Mouse (Mus musculus) stomach, postnatal 0 days (tissue): Measurements from ENCODE around the gene Myo3b. TPM values are rescaled to one million over a fixed set of nuclear protein-coding genes. Genes with fewer than 3 reads are reported as not detected.

ENCODE experiments used
- ATAC-seq: fragments of 200-750 bp; cut with Nextera tagmentation; 2 replicates; pipeline ENCODE4 v1.8.0; 2017; ENCODE audit not compliant: low FRiP score, low TSS enrichment
- DNase-seq: peaks from one replicate; pipeline ENCODE4 v3.0.0-alpha.2; 2016; ENCODE audit warnings: low spot score
- H3K27ac ChIP-seq: fragments of 300-500 bp; sonication (generic); replicated peaks from 2 replicates; pipeline ENCODE4 v1.5.1; 2014; ENCODE audit warnings: mild to moderate bottlenecking, control low read depth
- H3K27me3 ChIP-seq: fragments of 300-500 bp; sonication (generic); 2 replicates; pipeline ENCODE4 v1.6.1; 2014; ENCODE audit warnings: low read length; ENCODE audit not compliant: control insufficient read depth, insufficient read depth
- H3K36me3 ChIP-seq: fragments of 300-500 bp; sonication (generic); 2 replicates; pipeline ENCODE4 v1.6.1; 2014; ENCODE audit warnings: low read length, mixed read lengths; ENCODE audit not compliant: control insufficient read depth, insufficient read depth
- H3K4me1 ChIP-seq: fragments of 300-500 bp; sonication (generic); replicated peaks from 2 replicates; pipeline ENCODE4 v1.6.1; 2014; ENCODE audit warnings: antibody characterized with exemption; ENCODE audit not compliant: control insufficient read depth, insufficient read depth
- H3K4me2 ChIP-seq: fragments of 300-500 bp; sonication (generic); replicated peaks from 2 replicates; pipeline ENCODE4 v1.6.1; 2014; ENCODE audit warnings: low read depth, mild to moderate bottlenecking, control low read depth, moderate library complexity
- H3K4me3 ChIP-seq: fragments of 300-500 bp; sonication (generic); 2 replicates; pipeline ENCODE4 v1.5.1; 2014; ENCODE audit warnings: low read depth, low read length, control low read depth
- H3K9ac ChIP-seq: fragments of 300-500 bp; sonication (generic); 2 replicates; pipeline ENCODE4 v1.6.1; 2014; ENCODE audit warnings: mild to moderate bottlenecking, low read length, control low read depth, mixed read lengths
- H3K9me3 ChIP-seq: fragments of 300-500 bp; sonication (generic); 2 replicates; pipeline ENCODE4 v1.6.1; 2016; ENCODE audit warnings: low read length; ENCODE audit not compliant: control insufficient read depth
- CTCF ChIP-seq: IDR thresholded peaks from 2 replicates; pipeline ENCODE4 v1.5.1; 2016; ENCODE audit warnings: antibody characterized with exemption, low read depth, mild to moderate bottlenecking, moderate library complexity
- EP300 ChIP-seq: optimal IDR thresholded peaks from 2 replicates; pipeline ENCODE3; 2016; ENCODE audit warnings: antibody characterized with exemption
- WGBS: fragments of 180-500 bp; shearing (Covaris S2); extraction: QIAGEN DNeasy Blood & Tissue Kit; methylation state at CpG from one replicate; pipeline ENCODE4 v1.1.7; 2014; 5-methylcytosine and 5-hydroxymethylcytosine counted together
- polyA plus RNA-seq: library from polyadenylated mRNA; unstranded; fragments of >200 nt; fragmentation: Nextera tagmentation; extraction: Ambion mirVana; gene quantifications from 2 replicates; pipeline ENCODE4 v1.2.1, GENCODE M21; 2015

The Myo3b gene
- polyA plus RNA-seq, 1 experiment from 2014 or later = 0.21 TPM

GRCm38 (mm10) chr2:70031472-70031871 is 7.5 kb upstream of the Myo3b start:
- Histone ChIP-seq H3K36me3 (no peaks in the 10 kb centered on the region), H3K4me1 (no peaks in the 10 kb centered on the region), H3K27me3 (no peaks in the 10 kb centered on the region), H3K4me3 (no peak overlapping the region), H3K9ac (no peak overlapping the region), H3K27ac (no peak overlapping the region), H3K4me2 (no peak overlapping the region), H3K9me3 (no peaks in the 10 kb centered on the region)
- ATAC-seq = no peak
- no peak for DNase-seq
- no peak for TF ChIP-seq EP300
- WGBS = 70% methylated on average over 2 of the region's 2 CpGs

GRCm38 (mm10) chr2:70034895-70035294 is 4.0 kb upstream of the Myo3b start:
- no peaks in the 10 kb centered on the region for H3K36me3 ChIP-seq
- no peak overlapping the region for H3K4me2 ChIP-seq
- DNase-seq = no peak
- H3K9me3 ChIP-seq = no peaks in the 10 kb centered on the region
- H3K9ac ChIP-seq = no peak overlapping the region
- WGBS = 78% methylated on average over 5 of the region's 5 CpGs
- H3K4me3 ChIP-seq = no peak overlapping the region
- H3K27ac ChIP-seq = no peak overlapping the region
- TF ChIP-seq CTCF (no peak), EP300 (no peak)
- H3K27me3 ChIP-seq = no peaks in the 10 kb centered on the region
- H3K4me1 ChIP-seq = no peaks in the 10 kb centered on the region
- no peak for ATAC-seq

- Histone ChIP-seq H3K9ac (no peak overlapping the region), H3K4me1 (no peaks in the 10 kb centered on the region), H3K4me3 (no peak overlapping the region), H3K4me2 (no peak overlapping the region), H3K9me3 (no peaks in the 10 kb centered on the region), H3K27me3 (no peaks in the 10 kb centered on the region), H3K36me3 (no peaks in the 10 kb centered on the region), H3K27ac (no peak overlapping the region)
- ATAC-seq (peak; percentile 59), DNase-seq (no peak)
- WGBS = 55% methylated on average over 1 of the region's 1 CpGs
- TF ChIP-seq CTCF (no peak), EP300 (no peak)
These were observed 3.6 kb upstream of the Myo3b start for GRCm38 (mm10) chr2:70035358-70035757.

GRCm38 (mm10) chr2:70037221-70037620 is 1.7 kb upstream of the Myo3b start:
- peak; percentile 67 for TF ChIP-seq CTCF
- TF ChIP-seq EP300 = no peak
- DNase-seq (peak; percentile 55), ATAC-seq (no peak)
- WGBS = 71% methylated on average over 8 of the region's 8 CpGs
- H3K9me3 ChIP-seq = no peaks in the 10 kb centered on the region
- no peaks in the 10 kb centered on the region for H3K36me3 ChIP-seq
- H3K27ac ChIP-seq = no peak overlapping the region
- no peak overlapping the region for H3K4me2 ChIP-seq
- H3K4me3 ChIP-seq = no peak overlapping the region
- no peaks in the 10 kb centered on the region for H3K4me1 ChIP-seq
- no peak overlapping the region for H3K9ac ChIP-seq
- no peaks in the 10 kb centered on the region for H3K27me3 ChIP-seq

- Histone ChIP-seq H3K4me3 (no peak overlapping the region), H3K27me3 (no peaks in the 10 kb centered on the region), H3K9ac (no peak overlapping the region), H3K4me1 (no peaks in the 10 kb centered on the region), H3K36me3 (no peaks in the 10 kb centered on the region), H3K9me3 (no peaks in the 10 kb centered on the region), H3K4me2 (no peak overlapping the region), H3K27ac (no peak overlapping the region)
- TF ChIP-seq EP300 (no peak), CTCF (no peak)
- ATAC-seq = no peak
- 54% methylated on average over 6 of the region's 6 CpGs for WGBS
- no peak for DNase-seq
These were observed 5.5 kb downstream of the Myo3b start for GRCm38 (mm10) chr2:70044466-70044865.

- DNase-seq = no peak
- H3K27ac ChIP-seq = no peak overlapping the region
- ATAC-seq = no peak
These were observed 8.9 kb downstream of the Myo3b start for GRCm38 (mm10) chr2:70047868-70048267.

More at GRCm38 (mm10) chr2:70047868-70048267, 8.9 kb downstream of the Myo3b start:
- Histone ChIP-seq H3K9me3 (no peaks in the 10 kb centered on the region), H3K4me1 (no peaks in the 10 kb centered on the region), H3K4me3 (no peak overlapping the region), H3K4me2 (no peak overlapping the region), H3K27me3 (no peaks in the 10 kb centered on the region), H3K36me3 (no peaks in the 10 kb centered on the region), H3K9ac (no peak overlapping the region)
- WGBS = 81% methylated on average over 11 of the region's 11 CpGs
- TF ChIP-seq CTCF = no peak
- TF ChIP-seq EP300 = no peak
